Mouse (Mus musculus) embryonic facial prominence, embryonic 11.5 days (tissue): Measurements from ENCODE around the gene Pigt. TPM values are rescaled to one million over a fixed set of nuclear protein-coding genes. Genes with fewer than 3 reads are reported as not detected.

Experiments used
- ATAC-seq: fragments of 200-750 bp; cut with Nextera tagmentation; replicated peaks from 2 replicates; pipeline ENCODE4 v1.8.0; 2017; ENCODE audit warnings: low read depth; ENCODE audit not compliant: insufficient number of reproducible peaks, low FRiP score, low TSS enrichment
- DNase-seq: peaks from one replicate; pipeline ENCODE4 v3.0.0-alpha.2; 2015; ENCODE audit warnings: low spot score
- H3K27ac ChIP-seq: fragments of 300-500 bp; sonication (generic); replicated peaks from 2 replicates; pipeline ENCODE4 v1.5.1; 2014; ENCODE audit warnings: mild to moderate bottlenecking, low read depth, low read length, control low read depth
- H3K27me3 ChIP-seq: fragments of 300-500 bp; sonication (generic); 2 replicates; pipeline ENCODE4 v1.6.1; 2014; ENCODE audit warnings: mild to moderate bottlenecking, low read length, moderate library complexity, mixed read lengths; ENCODE audit not compliant: control insufficient read depth, insufficient read depth
- H3K36me3 ChIP-seq: fragments of 300-500 bp; sonication (generic); replicated peaks from 2 replicates; pipeline ENCODE4 v1.6.1; 2014; ENCODE audit warnings: low read depth, mild to moderate bottlenecking, low read length, moderate library complexity, mixed read lengths; ENCODE audit not compliant: control insufficient read depth, insufficient read depth
- H3K4me1 ChIP-seq: fragments of 300-500 bp; sonication (generic); 2 replicates; pipeline ENCODE4 v1.6.1; 2014; ENCODE audit warnings: low read length, mixed read lengths; ENCODE audit not compliant: control insufficient read depth, insufficient read depth
- H3K4me2 ChIP-seq: fragments of 300-500 bp; sonication (generic); 2 replicates; pipeline ENCODE4 v1.6.1; 2014; ENCODE audit warnings: low read depth, mild to moderate bottlenecking, control low read depth, low read length, moderate library complexity
- H3K4me3 ChIP-seq: fragments of 300-500 bp; sonication (generic); 2 replicates; pipeline ENCODE4 v1.5.1; 2014; ENCODE audit warnings: low read depth, low read length, control low read depth
- H3K9ac ChIP-seq: fragments of 300-500 bp; sonication (generic); replicated peaks from 2 replicates; pipeline ENCODE4 v1.6.1; 2014; ENCODE audit warnings: mild to moderate bottlenecking, control low read depth, low read length
- H3K9me3 ChIP-seq: fragments of 300-500 bp; sonication (generic); replicated peaks from 2 replicates; pipeline ENCODE4 v1.6.1; 2016; ENCODE audit warnings: mild to moderate bottlenecking, low read length, inconsistent platforms, mixed read lengths; ENCODE audit not compliant: control insufficient read depth
- WGBS: fragments of 180-500 bp; shearing (Covaris S2); extraction: QIAGEN DNeasy Blood & Tissue Kit; methylation state at CpG from one replicate; pipeline ENCODE4 v1.1.7; 2014; 5-methylcytosine and 5-hydroxymethylcytosine counted together
- polyA plus RNA-seq: library from polyadenylated mRNA; unstranded; fragments of >200 nt; fragmentation: Nextera tagmentation; extraction: Ambion mirVana; gene quantifications from 2 replicates; pipeline ENCODE4 v1.2.1, GENCODE M21; 2014

Pigt gene
- polyA plus RNA-seq, 1 experiment from 2014 or later, result 38.4 TPM

- 63% methylated on average over 10 of the region's 10 CpGs for WGBS
Observed at GRCm38 (mm10) chr2:164534315-164534714, 37.0 kb downstream of the Pigt start.

GRCm38 (mm10) chr2:164537003-164537402, 39.7 kb downstream of the Pigt start:
- H3K4me1 ChIP-seq, result no peaks in the 10 kb centered on the region
- no peak overlapping the region for H3K27ac ChIP-seq
- no peak for ATAC-seq
- DNase-seq, result no peak
- H3K9ac ChIP-seq, result no peak overlapping the region
- no peak overlapping the region for H3K4me3 ChIP-seq
- H3K4me2 ChIP-seq, result no peak overlapping the region
- H3K9me3 ChIP-seq, result no peaks in the 10 kb centered on the region
- no peaks in the 10 kb centered on the region for H3K27me3 ChIP-seq
- 84% methylated on average over 4 of the region's 4 CpGs for WGBS
- no peaks in the 10 kb centered on the region for H3K36me3 ChIP-seq

More at GRCm38 (mm10) chr2:164534315-164534714, 37.0 kb downstream of the Pigt start:
- Histone ChIP-seq H3K36me3 (no peaks in the 10 kb centered on the region), H3K9ac (no peak overlapping the region), H3K4me1 (no peaks in the 10 kb centered on the region), H3K27ac (no peak overlapping the region), H3K9me3 (no peaks in the 10 kb centered on the region), H3K4me2 (no peak overlapping the region), H3K4me3 (no peak overlapping the region), H3K27me3 (no peaks in the 10 kb centered on the region)
- DNase-seq (no peak), ATAC-seq (no peak)

- no peaks in the 10 kb centered on the region for H3K36me3 ChIP-seq
- H3K4me2 ChIP-seq, result no peak overlapping the region
- H3K9ac ChIP-seq, result no peak overlapping the region
- H3K27me3 ChIP-seq, result no peaks in the 10 kb centered on the region
- no peak overlapping the region for H3K27ac ChIP-seq
- no peaks in the 10 kb centered on the region for H3K4me1 ChIP-seq
- no peak overlapping the region for H3K4me3 ChIP-seq
- ATAC-seq, result no peak
- no peaks in the 10 kb centered on the region for H3K9me3 ChIP-seq
- 37% methylated on average over 8 of the region's 8 CpGs for WGBS
- no peak for DNase-seq
Observed at GRCm38 (mm10) chr2:164540652-164541427, 43.5 kb downstream of the Pigt start.

GRCm38 (mm10) chr2:164542132-164542531, 44.8 kb downstream of the Pigt start:
- DNase-seq (no peak), ATAC-seq (no peak)
- no peak overlapping the region for H3K4me2 ChIP-seq
- no peak overlapping the region for H3K9ac ChIP-seq
- no peaks in the 10 kb centered on the region for H3K4me1 ChIP-seq
- H3K27me3 ChIP-seq, result no peaks in the 10 kb centered on the region
- H3K9me3 ChIP-seq, result no peaks in the 10 kb centered on the region
- H3K4me3 ChIP-seq, result no peak overlapping the region
- H3K36me3 ChIP-seq, result no peaks in the 10 kb centered on the region
- no peak overlapping the region for H3K27ac ChIP-seq
- 78% methylated on average over 5 of the region's 5 CpGs for WGBS

GRCm38 (mm10) chr2:164542598-164542997, 45.3 kb downstream of the Pigt start:
- Histone ChIP-seq H3K36me3 (no peaks in the 10 kb centered on the region), H3K9ac (no peak overlapping the region), H3K27ac (no peak overlapping the region), H3K4me2 (no peak overlapping the region), H3K4me3 (no peak overlapping the region), H3K9me3 (no peaks in the 10 kb centered on the region), H3K27me3 (no peaks in the 10 kb centered on the region), H3K4me1 (no peaks in the 10 kb centered on the region)
- WGBS, result 86% methylated on average over 7 of the region's 7 CpGs
- DNase-seq (no peak), ATAC-seq (no peak)

GRCm38 (mm10) chr2:164543745-164544144, 46.4 kb downstream of the Pigt start:
- no peaks in the 10 kb centered on the region for H3K36me3 ChIP-seq
- no peaks in the 10 kb centered on the region for H3K27me3 ChIP-seq
- H3K4me2 ChIP-seq, result no peak overlapping the region
- no peak overlapping the region for H3K9ac ChIP-seq
- no peak overlapping the region for H3K27ac ChIP-seq
- H3K9me3 ChIP-seq, result no peaks in the 10 kb centered on the region
- 62% methylated on average over 2 of the region's 2 CpGs for WGBS
- ATAC-seq (0 out of 2 replicates have a peak, but pooled peaks have one; percentile 39), DNase-seq (no peak)
- no peak overlapping the region for H3K4me3 ChIP-seq
- H3K4me1 ChIP-seq, result no peaks in the 10 kb centered on the region

- no peak for DNase-seq
- no peak overlapping the region for H3K27ac ChIP-seq
- no peak overlapping the region for H3K4me2 ChIP-seq
- WGBS, result 41% methylated on average over 5 of the region's 5 CpGs
- no peak for ATAC-seq
- no peaks in the 10 kb centered on the region for H3K27me3 ChIP-seq
- H3K4me1 ChIP-seq, result no peaks in the 10 kb centered on the region
- no peak overlapping the region for H3K4me3 ChIP-seq
- no peaks in the 10 kb centered on the region for H3K9me3 ChIP-seq
- H3K9ac ChIP-seq, result no peak overlapping the region
- no peaks in the 10 kb centered on the region for H3K36me3 ChIP-seq
Observed at GRCm38 (mm10) chr2:164544454-164545097, 47.3 kb downstream of the Pigt start.

GRCm38 (mm10) chr2:164549338-164549737, 52.0 kb downstream of the Pigt start:
- DNase-seq (no peak), ATAC-seq (no peak)
- H3K9ac ChIP-seq, result no peak overlapping the region
- no peaks in the 10 kb centered on the region for H3K9me3 ChIP-seq
- H3K27me3 ChIP-seq, result no peaks in the 10 kb centered on the region
- H3K4me1 ChIP-seq, result peaks cover 2% of the 10 kb centered on the region; the same call in 1 of the 2 replicates
- no peak overlapping the region for H3K4me3 ChIP-seq
- H3K4me2 ChIP-seq, result no peak overlapping the region
- no peaks in the 10 kb centered on the region for H3K36me3 ChIP-seq
- H3K27ac ChIP-seq, result no peak overlapping the region
- 38% methylated on average over 4 of the region's 4 CpGs for WGBS
